Mouse (Mus musculus) liver, adult 2 months (tissue): ENCODE data around the gene Srgap3. TPM values are rescaled to one million over a fixed set of nuclear protein-coding genes. Genes with fewer than 3 reads are reported as not detected.
"Not testable (repeated sequence)": the region's sequence is repeated elsewhere in the genome, so short reads cannot be mapped to it uniquely, and the experiment has no call there.

Source experiments
- DNase-seq: peaks from one replicate; pipeline ENCODE4 v3.0.0-alpha.2; 2011; ENCODE audit warnings: low read depth, low spot score; ENCODE audit errors: extremely low read depth
- H3K27ac ChIP-seq: fragments of 200-500 bp; replicated peaks from 2 replicates; pipeline ENCODE4 v1.5.1; 2012; ENCODE audit warnings: low read depth, mild to moderate bottlenecking, control low read depth, inconsistent platforms, low read length; ENCODE audit not compliant: insufficient read depth
- H3K27me3 ChIP-seq: fragments of 200-500 bp; 2 replicates; pipeline ENCODE4 v1.6.1; 2012; ENCODE audit warnings: mild to moderate bottlenecking, moderate library complexity, low read length, inconsistent platforms; ENCODE audit not compliant: control insufficient read depth, insufficient read depth
- H3K36me3 ChIP-seq: fragments of 200-500 bp; 2 replicates; pipeline ENCODE4 v1.6.1; 2012; ENCODE audit warnings: low read length, inconsistent platforms; ENCODE audit not compliant: control insufficient read depth, insufficient read depth
- H3K4me1 ChIP-seq: fragments of 200-500 bp; 2 replicates; pipeline ENCODE4 v1.6.1; 2011; ENCODE audit warnings: low read length; ENCODE audit not compliant: control insufficient read depth, insufficient read depth
- H3K4me3 ChIP-seq: fragments of 200-500 bp; 2 replicates; pipeline ENCODE4 v1.5.1; 2011; ENCODE audit warnings: low read depth, mild to moderate bottlenecking, control low read depth, low read length, moderate library complexity; ENCODE audit not compliant: insufficient read depth
- H3K79me2 ChIP-seq: fragments of 200-500 bp; 2 replicates; pipeline ENCODE4 v1.6.1; 2012; ENCODE audit warnings: inconsistent platforms, mild to moderate bottlenecking, low read length, moderate library complexity; ENCODE audit not compliant: control insufficient read depth, insufficient read depth
- H3K9ac ChIP-seq: fragments of 200-500 bp; 2 replicates; pipeline ENCODE4 v1.6.1; 2012; ENCODE audit warnings: low read depth, mild to moderate bottlenecking, control low read depth, inconsistent platforms, low read length
- CTCF ChIP-seq: fragments of 200-500 bp; IDR thresholded peaks from 2 replicates; pipeline ENCODE4 v1.5.1; 2011; ENCODE audit warnings: low read depth, low read length, control low read depth
- POLR2A ChIP-seq: fragments of 200-500 bp; IDR thresholded peaks from 2 replicates; pipeline ENCODE4 v1.6.1; 2011; ENCODE audit warnings: low read length, control low read depth; ENCODE audit not compliant: insufficient read depth; ENCODE audit errors: extremely low read depth
- WGBS: fragments of 180-500 bp; shearing (Covaris S2); methylation state at CpG from one replicate; pipeline ENCODE4 v1.1.7; 2018; 5-methylcytosine and 5-hydroxymethylcytosine counted together
- polyA plus RNA-seq: library from polyadenylated mRNA; depleted of rRNA; stranded (reverse); fragments of >200 nt; gene quantifications from 2 replicates; pipeline ENCODE4 v1.2.3, GENCODE M21; 2012
- total RNA-seq: library from RNA; depleted of rRNA; stranded (reverse); fragments of >200 nt; gene quantifications from 2 replicates; pipeline ENCODE4 v1.2.3, GENCODE M21; 2014

The Srgap3 gene
- total and polyA plus RNA-seq, 2 experiments: 0.69 to 0.83 TPM

GRCm38 (mm10) chr6:112713951-112714350 lies 233.1 kb downstream of the Srgap3 start:
- no peak overlapping the region for H3K27ac ChIP-seq
- H3K4me3 ChIP-seq: no peak overlapping the region
- no peaks in the 10 kb centered on the region for H3K4me1 ChIP-seq
- no peaks in the 10 kb centered on the region for H3K36me3 ChIP-seq
- no peak for DNase-seq
- TF ChIP-seq CTCF (no peak), POLR2A (no peak)
- no peak overlapping the region for H3K9ac ChIP-seq
- 80% methylated on average over 3 of the region's 3 CpGs for WGBS
- no peaks in the 10 kb centered on the region for H3K79me2 ChIP-seq
- no peaks in the 10 kb centered on the region for H3K27me3 ChIP-seq

GRCm38 (mm10) chr6:112702296-112702695 lies 244.8 kb downstream of the Srgap3 start:
- not testable (repeated sequence) for H3K79me2 ChIP-seq, H3K4me1 ChIP-seq, H3K27me3 ChIP-seq, DNase-seq, H3K9ac ChIP-seq, H3K27ac ChIP-seq, H3K4me3 ChIP-seq, H3K36me3 ChIP-seq
- 80% methylated on average over 4 of the region's 4 CpGs for WGBS

- Histone ChIP-seq H3K9ac (no peak overlapping the region), H3K4me3 (no peak overlapping the region), H3K27me3 (no peaks in the 10 kb centered on the region), H3K36me3 (no peaks in the 10 kb centered on the region), H3K4me1 (no peaks in the 10 kb centered on the region), H3K79me2 (no peaks in the 10 kb centered on the region), H3K27ac (no peak overlapping the region)
- TF ChIP-seq CTCF (peak; percentile 67), POLR2A (no peak)
- WGBS: 0% methylated on average over 1 of the region's 1 CpGs
- peak; percentile 20 for DNase-seq
Measured at GRCm38 (mm10) chr6:112700392-112700791, 246.7 kb downstream of the Srgap3 start.

- H3K9ac ChIP-seq: no peak overlapping the region
- DNase-seq: no peak
- no peak overlapping the region for H3K27ac ChIP-seq
- H3K79me2 ChIP-seq: no peaks in the 10 kb centered on the region
- no peaks in the 10 kb centered on the region for H3K36me3 ChIP-seq
- H3K4me3 ChIP-seq: no peak overlapping the region
- no peaks in the 10 kb centered on the region for H3K27me3 ChIP-seq
- no peaks in the 10 kb centered on the region for H3K4me1 ChIP-seq
- no peak for TF ChIP-seq POLR2A
- TF ChIP-seq CTCF: no peak
- 56% methylated on average over 1 of the region's 1 CpGs for WGBS
Measured at GRCm38 (mm10) chr6:112699115-112699514, 248.0 kb downstream of the Srgap3 start.

GRCm38 (mm10) chr6:112696056-112696950 lies 250.8 kb downstream of the Srgap3 start, which contains the start of gene Rad18:
Gene Rad18, minus strand, starts transcription at chr6:112696686.
- Histone ChIP-seq H3K4me1 (no peaks in the 10 kb centered on the region), H3K27ac (no peak within 1 kb of the TSS), H3K4me3 (peak within 1 kb of the TSS; percentile 70), H3K36me3 (no peaks in the 10 kb centered on the region), H3K9ac (peak within 1 kb of the TSS; percentile 69), H3K27me3 (no peaks in the 10 kb centered on the region), H3K79me2 (no peaks in the 10 kb centered on the region)
- TF ChIP-seq POLR2A (0 out of 2 replicates have a peak, but pooled peaks have one; percentile 3), CTCF (no peak)
- under 1% methylated on average over 77 of the region's 77 CpGs for WGBS
- DNase-seq: peak; percentile 72

GRCm38 (mm10) chr6:112694492-112694891 lies 252.6 kb downstream of the Srgap3 start:
- H3K27me3 ChIP-seq: no peaks in the 10 kb centered on the region
- DNase-seq: no peak
- no peaks in the 10 kb centered on the region for H3K36me3 ChIP-seq
- no peak overlapping the region for H3K9ac ChIP-seq
- TF ChIP-seq CTCF: no peak
- no peak for TF ChIP-seq POLR2A
- no peak overlapping the region for H3K27ac ChIP-seq
- no peak overlapping the region for H3K4me3 ChIP-seq
- H3K4me1 ChIP-seq: no peaks in the 10 kb centered on the region
- no peaks in the 10 kb centered on the region for H3K79me2 ChIP-seq
- 97% methylated on average over 5 of the region's 5 CpGs for WGBS
